Mouse (Mus musculus) left cerebral cortex, postnatal 25 days (tissue): Measurements from ENCODE around the gene Dyrk3. TPM values are rescaled to one million over a fixed set of nuclear protein-coding genes. Genes with fewer than 3 reads are reported as not detected.
A peak's percentile ranks its signal among the peaks of the same experiment; 100 is the strongest.
"Not testable (repeated sequence)": the region's sequence is repeated elsewhere in the genome, so short reads cannot be mapped to it uniquely, and the experiment has no call there.

Source experiments
- DNase-seq, 2 experiments: peaks; one replicate each; pipeline ENCODE4 v3.0.0; 2022; ENCODE audit warnings: low spot score in 2 of 2, mixed read lengths in 1 of 2
- intact Hi-C: fragments of 180-260 bp; cut with DNase I; formaldehyde crosslinking; loops from one replicate; pipeline ENCODE4 v1.15.1; 2025
- total RNA-seq, 2 experiments: library from RNA; stranded (reverse); gene quantifications; 2 replicates each; pipeline ENCODE4 v1.2.3; 2021

Dyrk3 gene
- total RNA-seq, 2 experiments from 2014 or later, result 9.4 to 14.1 TPM

GRCm38 (mm10) chr1:131164427-131164826 is 26.3 kb upstream of the Dyrk3 start:
- no peak for DNase-seq
- intact Hi-C loops, result no loop called here

- no peak for DNase-seq
- intact Hi-C loops, result no loop called here
Observed at GRCm38 (mm10) chr1:131161091-131161490, 23.0 kb upstream of the Dyrk3 start.

GRCm38 (mm10) chr1:131159573-131160327 is 21.6 kb upstream of the Dyrk3 start:
- DNase-seq, intact Hi-C loops: not testable (repeated sequence)

GRCm38 (mm10) chr1:131155456-131155855 is 17.3 kb upstream of the Dyrk3 start:
- peak in 1 of 2 experiments; percentile 40 for DNase-seq
- intact Hi-C loops, result loop anchor here (2.0 kb wide), 1 partner anchor 39 kb away; no protein-coding TSS in a partner anchor

- DNase-seq, result peak; percentile 86 to 92
Observed at GRCm38 (mm10) chr1:131153018-131153629, 15.0 kb upstream of the Dyrk3 start, which contains the start of gene Eif2d. TSS of gene Eif2d (plus strand) at chr1:131153181.

GRCm38 (mm10) chr1:131149496-131149895 is 11.4 kb upstream of the Dyrk3 start:
- intact Hi-C loops, result no loop called here
- DNase-seq, result no peak

More at GRCm38 (mm10) chr1:131153018-131153629, 15.0 kb upstream of the Dyrk3 start, which contains the start of gene Eif2d:
- intact Hi-C loops, result loop anchor here (2.0 kb wide), 1 partner anchor 14 kb away; the partner anchor contains the start of gene Dyrk3

- intact Hi-C loops, result no loop called here
- DNase-seq, result no peak
Observed at GRCm38 (mm10) chr1:131146181-131146614, 8.1 kb upstream of the Dyrk3 start.

GRCm38 (mm10) chr1:131145222-131145621 is 7.1 kb upstream of the Dyrk3 start:
- intact Hi-C loops, DNase-seq: not testable (repeated sequence)

GRCm38 (mm10) chr1:131142472-131142871 is 4.3 kb upstream of the Dyrk3 start:
- intact Hi-C loops, result no loop called here
- DNase-seq, result no peak

GRCm38 (mm10) chr1:131141449-131141848 is 3.3 kb upstream of the Dyrk3 start:
- DNase-seq, result no peak
- intact Hi-C loops, result no loop called here

- intact Hi-C loops, result loop anchor here (2.0 kb wide), 1 partner anchor 13 kb away; the partner anchor contains the start of gene Eif2d
- no peak for DNase-seq
Observed at GRCm38 (mm10) chr1:131139102-131140095, 1.3 kb upstream of the Dyrk3 start.

GRCm38 (mm10) chr1:131137717-131138118 is 422 bp downstream of the Dyrk3 start:
- DNase-seq, result no peak
- intact Hi-C loops, result loop anchor here (1.0 to 2.0 kb wide), 2 partner anchors 15 to 21 kb away; partner anchors contain the start of gene Eif2d

- intact Hi-C loops, result no loop called here
- peak in 1 of 2 experiments; percentile 54 for DNase-seq
Observed at GRCm38 (mm10) chr1:131137111-131137510, 1.0 kb downstream of the Dyrk3 start.

- no peak for DNase-seq
- intact Hi-C loops, result no loop called here
Observed at GRCm38 (mm10) chr1:131135960-131136629, 2.0 kb downstream of the Dyrk3 start.

- intact Hi-C loops, result no loop called here
- DNase-seq, result peak in 1 of 2 experiments; percentile 38
Observed at GRCm38 (mm10) chr1:131134942-131135522, 3.1 kb downstream of the Dyrk3 start.

- intact Hi-C loops, result no loop called here
- DNase-seq, result no peak
Observed at GRCm38 (mm10) chr1:131134231-131134630, 3.9 kb downstream of the Dyrk3 start.

GRCm38 (mm10) chr1:131125987-131126744 is 12.0 kb downstream of the Dyrk3 start:
- peak; percentile 49 to 91 for DNase-seq
- intact Hi-C loops, result no loop called here
